Comparison of ENCODE assay signal across 11 mouse cellular contexts in the genomic region with DNA sequence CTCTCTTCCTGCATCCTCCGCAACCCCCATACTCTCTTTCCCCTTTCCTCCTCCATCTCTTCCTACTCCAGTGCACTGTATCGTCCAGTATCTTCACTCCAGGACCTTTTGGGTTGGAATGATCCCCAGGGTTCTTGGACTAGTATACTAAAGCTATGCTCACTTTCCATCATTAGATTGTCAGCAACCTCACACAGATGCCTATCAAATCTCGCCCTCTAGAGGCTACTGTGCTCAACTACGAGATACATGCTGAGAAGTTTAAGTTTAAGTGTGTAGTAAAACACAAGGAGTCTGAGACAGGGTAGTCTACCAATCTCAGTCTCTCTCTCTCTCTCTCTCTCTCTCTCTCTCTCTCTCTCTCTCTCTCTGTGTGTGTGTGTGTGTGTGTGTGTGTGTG.
DNase-seq lines count a peak whose midpoint lies in the region; ATAC-seq lines count a peak whose summit lies in the region.
"Had no signal": no experiment of that assay in that cellular context is flagged by ENCODE, and none has a peak within 500 bp of the region (broad histone marks: within the 10 kb centered on the region; RNA-seq: fewer than 3 reads in every experiment).

No protein-coding gene starts in this region.

- H3K4me3 ChIP-seq in kidney, embryonic 16.5 days (ENCODE audit: low read length): no peak overlapping the region
- H3K4me3 ChIP-seq: midbrain, embryonic 12.5 days had no signal

- no peak overlapping the region for H3K27ac ChIP-seq in kidney, embryonic 16.5 days (ENCODE audit: low read length)
- H3K27ac ChIP-seq: midbrain, embryonic 12.5 days had no signal

- WGBS in kidney, embryonic 16.5 days: 43% methylated on average over 4 of the region's 4 CpGs

- H3K27me3 ChIP-seq in kidney, embryonic 16.5 days (ENCODE audit: insufficient read depth, low read length): no peaks in the 10 kb centered on the region
- H3K27me3 ChIP-seq: midbrain, embryonic 12.5 days had no signal

- H3K9me3 ChIP-seq in kidney, embryonic 16.5 days (ENCODE audit: low read length): no peaks in the 10 kb centered on the region
- H3K9me3 ChIP-seq: midbrain, embryonic 12.5 days had no signal

- H3K4me2 ChIP-seq in kidney, embryonic 16.5 days (replicated peaks; ENCODE audit: low read depth, low read length): no peak overlapping the region
- H3K4me2 ChIP-seq: midbrain, embryonic 12.5 days had no signal

- H3K9ac ChIP-seq in kidney, embryonic 16.5 days (replicated peaks; ENCODE audit: low read length): no peak overlapping the region
- H3K9ac ChIP-seq: midbrain, embryonic 12.5 days had no signal

- H3K36me3 ChIP-seq in kidney, embryonic 16.5 days (ENCODE audit: insufficient read depth, low read length): no peaks in the 10 kb centered on the region
- H3K36me3 ChIP-seq: midbrain, embryonic 12.5 days had no signal

- H3K4me1 ChIP-seq in kidney, embryonic 16.5 days (ENCODE audit: insufficient read depth, low read length): no peaks in the 10 kb centered on the region
- H3K4me1 ChIP-seq: midbrain, embryonic 12.5 days had no signal

- DNase-seq in cerebellum, adult 11 months: no peak
- no peak for DNase-seq in kidney, adult 18-20 months
- peak; percentile 28 for DNase-seq in ES-CJ7 (ENCODE audit: low read depth, low spot score)
- DNase-seq in hindlimb bud, embryonic 11.5 days (ENCODE audit: extremely low spot score, low read depth, low spot score): peak; percentile 6
- no peak for DNase-seq in right cerebral cortex, postnatal 4 days
- DNase-seq: left cerebral cortex, postnatal 4 days had no signal

- ATAC-seq in cerebellum, adult (ENCODE audit: insufficient number of reproducible peaks, low FRiP score, low TSS enrichment): peak; percentile 78
- ATAC-seq in kidney, embryonic 16.5 days (ENCODE audit: low FRiP score, low TSS enrichment): 0 out of 2 replicates have a peak, but pooled peaks have one; percentile 9
- ATAC-seq in granulocyte monocyte progenitor cell, adult 5-6 weeks (replicated peaks; ENCODE audit: poor library complexity, severe bottlenecking): no peak
- ATAC-seq: inflammation-experienced regulatory T-cells, adult 6 months had no signal

Comparison
In these comparisons a context has a peak if more than half of its experiments do, and no peak if none do; other contexts are left out.
1. DNase-seq: peak in ES-CJ7 (single experiment) and hindlimb bud, embryonic 11.5 days (single experiment); none in cerebellum, adult 11 months (single experiment), kidney, adult 18-20 months (single experiment) and right cerebral cortex, postnatal 4 days (single experiment).